Mouse (Mus musculus): ENCODE data around the gene Olfr329-ps.
A peak's percentile ranks its signal among the peaks of the same experiment; 100 is the strongest.
"Not testable (repeated sequence)": the region's sequence is repeated elsewhere in the genome, so short reads cannot be mapped to it uniquely, and the experiment has no call there.

The Olfr329-ps gene

DNA sequence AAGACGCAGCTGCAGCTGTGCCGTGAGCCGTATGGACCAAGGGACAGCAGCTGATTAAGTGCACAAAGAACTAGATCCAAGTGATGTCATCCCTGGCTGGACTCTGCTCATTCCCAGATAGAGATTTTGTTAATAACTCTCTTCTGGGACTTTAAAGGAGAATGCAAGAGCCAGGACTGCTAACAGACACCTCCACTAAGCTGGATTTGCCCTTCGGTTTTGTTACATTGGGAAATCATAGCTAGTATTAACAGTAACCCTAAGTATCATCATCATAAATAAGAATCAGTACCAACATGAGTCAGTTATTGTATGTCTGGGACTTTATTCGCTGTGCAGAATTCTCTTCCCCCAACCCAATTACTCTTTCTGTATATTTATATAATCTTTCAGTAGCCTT, at the start of gene Olfr329-ps:
Gene Olfr329-ps (minus strand): TSS at position 101 of the 400 bp plus-strand sequence.
- DNase-seq (ENCODE audit: low spot score) = no peak

DNA sequence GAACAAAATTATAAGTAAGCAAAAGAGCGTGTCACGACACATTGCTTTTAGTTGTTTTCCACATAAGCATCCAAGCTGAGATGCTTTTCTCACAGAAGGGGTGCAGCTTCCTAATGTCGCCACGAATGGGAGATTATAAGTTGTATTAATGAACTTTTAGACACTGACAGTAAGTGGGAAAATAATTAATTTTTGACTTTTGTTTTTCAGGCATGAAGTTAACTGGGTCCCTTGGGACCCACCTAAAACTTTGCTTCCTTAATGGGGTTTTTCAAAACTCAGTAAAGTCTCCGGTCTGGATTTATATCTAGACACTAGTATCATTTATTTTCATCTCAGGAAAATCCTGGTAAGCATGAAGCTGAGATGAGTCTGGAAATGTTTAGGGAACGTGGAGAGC, 48.6 kb upstream of the Olfr329-ps start, which contains the start of gene Olfr324:
Gene Olfr324 (plus strand): TSS at position 301 of the 400 bp plus-strand sequence.
- DNase-seq (ENCODE audit: low spot score) = no peak

DNA sequence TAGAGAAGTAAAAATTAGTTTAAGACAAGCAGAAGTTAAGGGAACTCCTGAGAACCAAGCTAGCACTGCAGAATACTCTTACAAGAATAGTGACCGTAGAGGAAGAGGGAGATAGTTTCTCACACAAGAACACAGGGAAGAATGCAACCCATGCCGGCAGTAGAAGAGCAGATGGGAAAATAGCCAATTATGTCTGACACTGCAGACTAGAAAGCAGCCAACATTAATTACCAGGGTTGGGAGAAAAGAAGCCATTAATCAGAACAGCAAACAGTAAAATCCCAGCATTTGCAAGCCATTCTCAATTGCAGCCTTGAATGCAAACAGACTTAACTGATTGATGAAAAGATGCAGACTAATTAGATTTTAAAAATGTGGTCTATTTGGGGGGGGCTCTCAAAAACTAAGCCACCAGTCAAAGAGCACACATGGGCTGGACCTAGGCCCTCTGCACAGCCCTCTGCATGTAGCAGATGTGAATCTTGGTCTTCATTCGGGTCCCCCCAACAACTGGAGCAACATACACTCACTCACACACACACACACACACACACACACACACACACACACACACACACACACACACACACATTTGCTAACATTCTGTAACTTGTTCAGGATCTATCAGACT, 42.5 kb upstream of the Olfr329-ps start:
- no peak for DNase-seq (ENCODE audit: low spot score)

DNA sequence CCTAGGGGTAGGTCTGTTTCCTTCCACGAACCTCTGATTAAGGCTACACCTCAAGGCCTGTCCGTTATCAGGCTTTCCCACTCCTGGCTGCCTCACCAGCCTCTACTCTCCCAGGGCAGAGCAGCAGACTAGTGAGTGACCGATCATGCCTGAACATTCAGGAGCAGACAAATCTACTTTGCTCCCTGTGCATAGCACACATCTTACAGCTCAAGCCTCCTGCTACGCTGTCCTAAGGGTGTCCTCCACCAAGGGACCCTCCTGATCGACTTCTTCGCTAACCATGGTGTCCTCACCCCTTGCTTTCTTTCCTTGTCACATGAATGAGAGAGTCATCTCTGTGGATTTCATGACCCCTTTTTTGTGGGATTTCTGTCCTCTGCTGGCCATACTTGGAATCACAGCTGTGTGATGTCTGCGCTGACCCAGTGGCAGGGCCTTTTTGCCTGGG, 41.7 kb upstream of the Olfr329-ps start:
- DNase-seq (ENCODE audit: low spot score) = no peak

DNA sequence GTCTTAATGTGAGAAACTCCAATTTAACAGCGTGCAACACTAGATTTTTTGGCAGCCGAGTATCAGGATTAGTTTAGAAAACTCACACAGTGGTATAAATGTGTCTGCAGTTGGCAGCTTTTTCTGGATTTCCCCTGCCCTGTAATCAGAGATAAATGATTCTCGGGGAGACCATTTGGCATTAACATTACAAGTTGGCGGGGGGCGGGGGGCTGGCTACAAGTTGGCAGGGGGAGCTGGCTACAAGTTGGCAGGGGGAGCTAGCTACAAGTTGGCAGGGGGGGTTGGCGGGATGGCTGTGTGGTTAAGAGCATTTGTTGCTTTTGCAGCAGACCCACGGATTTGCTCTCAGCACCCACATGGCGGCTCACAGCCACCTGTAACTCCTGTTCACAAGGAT, 32.4 kb upstream of the Olfr329-ps start:
- no peak for DNase-seq (ENCODE audit: low spot score)

DNA sequence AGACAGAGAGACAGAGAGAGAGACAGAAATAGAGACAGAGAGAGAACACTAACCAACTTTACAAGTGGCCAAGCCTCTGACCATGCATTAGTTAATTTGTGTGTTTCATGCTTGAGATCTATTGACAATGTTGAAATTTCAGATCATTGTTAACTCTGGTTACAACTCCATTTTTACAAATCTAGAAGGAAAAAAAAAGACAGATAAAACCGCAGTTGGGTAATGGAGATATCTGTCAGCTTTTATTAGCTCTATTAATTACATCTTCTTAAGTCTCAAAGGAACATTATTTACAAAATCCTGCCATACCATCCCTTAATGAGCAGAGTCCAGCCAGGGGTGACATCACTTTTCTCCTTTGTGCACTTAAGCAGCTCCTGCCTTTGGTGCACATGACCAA, 31.2 kb upstream of the Olfr329-ps start, which contains the start of gene Olfr325:
Gene Olfr325 (plus strand): TSS at position 301 of the 400 bp plus-strand sequence.
- no peak for DNase-seq (ENCODE audit: low spot score)

DNA sequence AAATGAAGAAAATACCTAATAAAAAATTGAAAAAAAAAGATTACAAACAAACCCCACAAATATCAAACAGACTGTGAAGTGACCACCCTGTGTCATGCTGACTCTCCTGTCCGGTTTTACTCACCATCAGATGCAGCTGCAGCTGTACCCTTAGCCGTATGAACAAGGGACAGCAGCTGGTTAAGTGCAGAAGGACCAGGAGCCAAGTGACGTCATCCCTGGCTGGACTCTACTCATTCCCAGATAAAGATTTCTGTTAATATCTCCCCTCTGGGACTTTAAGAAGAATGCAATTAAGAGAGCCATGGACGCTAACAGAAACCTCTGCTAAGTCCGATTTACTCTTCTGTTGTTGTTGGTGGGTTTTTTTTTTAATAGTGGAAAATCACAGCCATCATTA, 24.2 kb upstream of the Olfr329-ps start, which contains the start of gene Olfr224:
Gene Olfr224 (minus strand): TSS at position 149 of the 400 bp plus-strand sequence.
- DNase-seq (ENCODE audit: low spot score) = no peak

DNA sequence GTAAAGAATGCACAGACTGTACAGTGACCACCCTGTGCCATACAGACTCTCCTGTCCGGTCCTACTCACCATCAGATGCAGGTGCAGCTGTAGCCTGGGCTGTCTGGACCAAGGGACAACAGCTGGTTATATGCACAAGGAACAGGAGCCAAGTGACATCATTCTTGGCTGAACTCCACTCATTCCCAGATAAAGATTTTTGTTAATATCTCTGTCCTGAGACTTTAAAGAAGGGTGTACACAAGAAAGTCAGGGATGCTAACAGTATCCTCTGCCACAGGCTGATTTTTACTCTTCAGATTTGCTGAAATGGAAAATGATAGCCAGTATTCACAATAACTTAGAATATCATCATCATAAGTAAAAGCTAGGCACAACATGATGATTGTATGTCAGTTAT, 9.3 kb upstream of the Olfr329-ps start, which contains the start of gene Olfr328:
Gene Olfr328 (minus strand): TSS at position 101 of the 400 bp plus-strand sequence.
- DNase-seq (ENCODE audit: low spot score) = no peak

DNA sequence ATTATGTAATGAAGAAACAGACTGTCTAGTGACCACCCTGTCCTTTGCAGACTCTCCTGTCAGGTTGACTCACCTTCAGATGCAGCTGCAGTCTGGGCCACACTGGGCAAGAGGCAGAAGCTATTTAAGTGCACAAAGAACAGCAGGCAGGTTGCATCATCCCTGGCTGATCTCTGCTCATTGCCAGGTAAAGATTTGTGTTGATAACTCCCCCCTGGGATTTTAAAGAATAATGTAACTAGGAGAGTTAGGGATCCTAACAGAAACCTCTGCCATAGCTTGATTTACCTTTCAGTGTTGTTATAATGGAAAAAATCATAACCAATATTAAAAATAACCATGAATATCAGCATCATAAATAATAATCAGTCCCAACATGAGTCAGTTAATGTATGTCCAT, 11.5 kb downstream of the Olfr329-ps start, which contains the start of gene Olfr330:
Gene Olfr330 (minus strand): TSS at position 101 of the 400 bp plus-strand sequence.
- DNase-seq (ENCODE audit: low spot score) = not testable (repeated sequence)

DNA sequence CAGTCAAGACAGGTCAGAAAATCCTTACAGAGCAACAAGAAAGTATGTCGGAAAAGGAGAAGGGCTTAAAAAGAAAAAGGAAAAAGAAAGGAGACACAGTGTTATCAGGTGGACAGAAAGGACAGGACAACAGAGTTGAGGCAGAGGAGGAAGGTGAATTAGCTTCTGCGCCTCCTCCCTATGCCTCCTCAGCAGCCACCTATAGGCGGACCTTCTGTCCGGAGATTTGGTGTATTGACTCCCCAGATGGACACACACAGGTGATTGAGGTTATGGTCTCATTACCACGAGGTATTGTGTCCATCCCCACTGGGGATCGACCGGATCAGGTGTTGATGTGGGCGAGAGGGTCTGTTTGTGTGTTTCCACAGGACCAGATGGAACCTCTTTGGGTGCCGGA, 26.5 kb downstream of the Olfr329-ps start:
- peak; percentile 19 for DNase-seq (ENCODE audit: low spot score)

DNA sequence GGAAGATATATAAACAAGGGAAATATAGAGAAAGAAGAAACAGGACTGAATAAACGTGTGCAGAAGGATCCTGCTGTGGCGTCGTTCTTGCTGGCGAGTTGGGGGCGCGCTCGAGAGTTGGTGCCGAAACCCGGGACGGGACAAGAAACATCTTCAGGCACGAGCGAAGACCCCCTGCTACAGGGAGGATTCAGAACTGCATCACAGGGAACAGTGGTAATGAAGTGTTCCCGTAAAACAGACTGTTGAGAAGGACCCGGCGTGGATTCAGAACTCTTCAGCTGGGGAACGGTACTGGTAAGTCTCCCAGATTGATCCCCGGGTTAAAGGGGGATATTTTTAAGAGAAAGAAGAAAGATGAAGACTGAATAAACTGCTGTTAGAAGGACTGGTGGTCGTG, 27.3 kb downstream of the Olfr329-ps start:
- DNase-seq (ENCODE audit: low spot score) = peak; percentile 99

DNA sequence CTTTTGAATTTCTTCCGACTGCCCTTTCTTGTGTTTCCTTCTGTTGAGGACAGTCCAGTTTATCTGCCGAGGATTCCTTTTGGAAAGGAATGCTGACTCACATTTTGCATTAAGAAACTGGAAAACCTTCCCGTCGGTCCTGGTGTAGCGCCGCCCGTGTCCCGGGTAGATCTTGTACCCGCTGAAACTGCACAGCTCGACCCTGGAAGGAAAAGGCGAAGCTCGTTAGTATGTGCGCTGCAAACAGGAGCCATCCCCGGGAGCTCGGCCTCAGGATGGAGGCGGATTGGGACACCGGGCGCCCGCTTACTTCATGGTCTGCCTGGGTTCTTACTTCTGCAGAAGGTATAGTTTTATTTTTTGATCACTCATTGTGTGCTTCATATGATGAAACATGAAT, 37.2 kb downstream of the Olfr329-ps start:
- not testable (repeated sequence) for DNase-seq (ENCODE audit: low spot score)

DNA sequence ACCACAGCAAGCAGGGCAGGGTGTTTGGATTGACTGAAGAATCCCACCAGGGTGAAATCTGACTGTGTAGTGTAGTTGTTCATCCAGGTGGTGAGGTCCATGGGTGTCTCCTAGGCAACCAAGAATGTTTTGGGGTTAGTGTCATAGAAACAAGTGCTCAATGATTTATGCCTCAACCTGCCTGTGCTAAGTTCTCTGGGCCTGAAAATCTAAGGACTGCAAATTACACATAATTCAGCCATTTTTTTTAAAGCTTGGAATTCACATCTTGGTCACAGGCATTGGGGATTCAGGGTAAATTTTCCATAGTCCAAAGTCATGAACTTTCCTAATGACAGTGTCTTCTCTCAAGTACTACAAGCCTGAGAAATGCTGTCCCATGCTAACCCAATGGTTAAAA, 43.8 kb downstream of the Olfr329-ps start, which contains the start of gene Olfr331:
Gene Olfr331 (minus strand): TSS at position 101 of the 400 bp plus-strand sequence.
- DNase-seq (ENCODE audit: low spot score) = not testable (repeated sequence)

DNA sequence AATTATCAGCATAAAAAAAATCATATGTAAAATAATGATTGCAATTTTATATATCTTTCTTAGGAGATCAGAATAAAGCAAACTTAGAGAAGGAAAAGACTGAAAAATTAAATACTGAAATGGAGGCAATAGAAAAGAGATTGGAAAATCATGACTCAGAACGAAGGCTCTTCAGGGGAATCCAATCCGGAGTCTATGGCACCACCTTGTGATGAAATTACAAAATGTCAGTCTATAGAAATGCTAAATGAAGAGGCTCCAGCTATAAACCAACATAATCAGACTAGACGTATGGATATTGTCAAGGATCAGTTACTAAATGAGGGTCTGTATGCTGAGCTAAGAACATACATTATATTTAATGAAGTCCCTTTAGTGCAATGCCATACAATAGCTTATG, 46.9 kb downstream of the Olfr329-ps start:
- no peak for DNase-seq (ENCODE audit: low spot score)

DNA sequence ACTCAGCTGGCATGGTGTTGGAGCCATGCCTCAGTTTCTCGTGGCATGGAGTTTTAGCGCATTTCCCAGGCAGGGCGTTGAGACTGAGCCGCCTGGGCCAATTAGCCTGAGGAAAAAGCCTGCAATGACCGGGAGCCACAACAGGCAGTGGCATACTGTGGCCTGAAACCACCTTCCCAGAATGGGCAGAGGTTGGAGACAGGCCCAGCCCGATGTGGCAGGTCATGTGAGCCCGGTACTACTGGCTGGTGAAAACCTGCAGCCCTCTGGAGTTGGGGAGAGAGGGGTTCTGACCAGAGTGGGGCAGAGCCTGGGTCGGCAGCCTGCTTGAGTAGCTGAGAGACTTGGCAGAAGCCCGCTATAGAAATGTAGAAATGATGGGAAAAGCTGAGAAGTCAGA, 47.5 kb downstream of the Olfr329-ps start:
- DNase-seq (ENCODE audit: low spot score) = no peak

DNA sequence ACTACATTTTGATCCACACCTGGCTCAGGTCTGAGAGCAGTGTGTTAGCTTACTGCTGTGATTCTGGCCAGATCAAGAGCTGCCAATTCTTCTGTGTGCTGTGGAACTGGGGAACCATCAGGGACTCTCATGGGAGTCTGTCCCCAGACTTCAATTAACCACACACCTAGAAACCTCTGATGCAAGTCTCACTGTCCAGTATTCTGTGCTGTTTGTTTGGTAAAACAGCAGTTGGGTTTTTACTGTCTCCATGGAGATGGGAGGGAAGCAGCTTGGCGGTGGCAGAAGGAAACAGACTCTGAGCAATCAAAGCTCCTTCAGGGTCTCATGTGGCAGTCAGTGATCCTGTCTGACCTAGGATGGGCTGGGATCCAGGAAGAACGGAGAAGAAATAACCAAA, 53.8 kb downstream of the Olfr329-ps start, which contains the start of gene Olfr332:
Gene Olfr332 (minus strand): TSS at position 101 of the 400 bp plus-strand sequence.
- no peak for DNase-seq (ENCODE audit: low spot score)

Data from urinary bladder, postnatal 10 days (tissue).